Mouse (Mus musculus): Measurements from ENCODE around the gene Gtpbp10. TPM values are rescaled to one million over a fixed set of nuclear protein-coding genes. Genes with fewer than 3 reads are reported as not detected.

Gtpbp10 gene
- under 1 TPM; 0.04 to 0.84 TPM for polyA plus RNA-seq (2012; fragmentation: generic; extraction: Trizol)

DNA sequence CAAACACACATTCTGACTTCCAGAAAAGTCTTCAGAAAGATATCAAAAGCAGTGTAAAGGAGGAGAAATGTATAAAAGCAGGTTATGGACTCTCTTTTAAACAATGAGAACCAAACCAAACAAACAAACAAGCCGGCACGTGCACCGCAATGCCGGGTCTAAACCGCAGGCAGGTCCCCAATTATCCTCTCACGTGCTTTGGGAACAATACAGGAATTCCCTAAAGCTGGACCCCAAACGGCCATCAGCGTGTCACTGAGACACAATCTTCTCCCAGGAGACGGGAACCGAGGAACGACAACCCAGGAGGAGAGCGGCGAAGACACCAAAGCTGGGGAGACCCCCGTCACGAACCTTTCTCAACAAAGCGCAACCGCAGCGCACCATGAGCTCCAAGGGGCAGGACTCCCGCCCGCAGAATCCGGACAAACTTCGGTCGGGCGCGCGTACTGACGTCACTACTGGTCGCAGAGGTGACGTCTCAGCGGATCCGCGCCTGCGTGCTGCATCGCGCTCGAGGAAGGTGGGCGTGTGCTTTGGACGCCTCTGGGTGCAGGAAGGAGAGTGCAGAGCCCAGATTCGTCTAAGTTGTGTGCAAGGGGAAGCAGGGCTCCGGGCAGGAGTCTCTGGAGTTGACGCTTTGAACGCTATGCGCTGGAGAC lies at the start of gene Gtpbp10:
TSS of gene Gtpbp10 (minus strand) at position 460 of the 662 bp plus-strand sequence.

DNA sequence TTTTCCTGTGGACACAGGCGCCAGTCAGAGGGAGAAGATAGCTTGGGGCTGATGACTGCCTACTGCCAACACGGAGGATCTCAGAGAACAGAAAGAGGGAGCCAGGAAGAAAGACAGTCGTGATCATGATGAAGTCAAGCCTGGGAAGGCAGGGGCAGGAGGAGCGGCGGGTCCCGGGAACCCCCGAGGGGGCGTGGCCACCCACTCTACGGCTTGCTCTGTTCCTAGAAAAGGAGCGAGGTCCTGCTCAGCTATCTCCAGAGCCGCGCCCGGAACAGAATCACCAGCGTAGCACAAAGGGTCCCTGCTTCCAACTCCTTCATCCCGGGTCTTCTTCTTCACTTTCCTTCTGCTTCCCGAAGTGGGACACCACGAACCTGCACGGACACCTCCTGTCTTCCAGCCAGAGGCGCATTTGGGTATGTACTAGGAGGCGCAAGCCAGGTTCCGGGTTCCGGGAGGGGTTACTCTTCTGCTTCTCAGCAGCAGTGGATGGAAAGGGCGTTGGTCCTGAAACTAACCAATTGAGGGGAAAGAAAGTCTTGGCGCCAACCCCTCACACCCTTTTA lies 14.5 kb upstream of the Gtpbp10 start, which contains the start of gene Gm8773:
TSS of gene Gm8773 (plus strand) at position 51 of the 569 bp plus-strand sequence.

DNA sequence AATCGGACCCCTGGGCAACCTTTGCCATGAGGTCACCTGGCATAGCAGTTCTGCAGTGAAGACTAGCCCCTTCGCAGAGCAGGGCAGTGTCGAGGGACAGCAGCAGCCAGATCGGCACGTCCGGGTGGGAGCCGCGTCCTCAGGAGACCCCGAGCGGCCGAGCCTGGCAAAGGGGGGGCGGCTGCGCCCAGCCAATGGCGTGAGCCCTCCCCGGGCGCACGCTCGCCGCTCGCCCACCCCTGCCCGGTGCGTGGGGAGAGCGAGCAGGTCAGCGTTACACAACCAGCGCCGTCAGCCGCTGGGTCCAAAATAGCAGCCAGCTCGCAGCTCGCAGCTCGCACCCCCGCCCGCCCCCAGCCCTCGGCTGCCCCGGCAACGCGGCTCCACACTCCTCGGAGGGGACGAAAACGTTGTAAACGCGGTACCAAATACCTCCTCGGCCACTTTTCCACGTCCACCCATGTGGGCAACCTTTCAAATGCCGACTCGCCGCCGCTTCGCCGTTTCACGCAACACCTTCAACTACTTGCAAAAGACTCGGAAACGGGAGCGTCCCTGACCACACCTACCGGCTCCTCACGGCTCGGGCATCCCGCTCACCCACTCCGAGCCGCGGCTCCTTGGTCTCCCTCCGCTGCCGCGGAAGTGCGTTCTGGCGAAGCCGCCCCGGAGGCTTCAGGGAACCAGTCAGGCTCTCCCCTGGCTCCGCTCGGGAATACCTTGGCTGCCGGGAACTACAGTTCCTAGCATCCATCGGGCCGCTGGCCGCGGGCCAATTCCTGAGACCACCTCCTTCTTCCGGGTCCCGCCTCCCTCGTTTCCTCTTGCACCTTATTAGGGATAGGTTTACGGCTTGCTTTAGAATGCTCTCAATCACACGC lies 44.9 kb downstream of the Gtpbp10 start, which contains the start of gene Cldn12:
TSS of gene Cldn12 (minus strand) at position 763 of the 881 bp plus-strand sequence.

Other genes starting within 250 kb of the Gtpbp10 start
- gene Cdk14, start 139.2 kb downstream of the Gtpbp10 start, polyA plus RNA-seq (2012; fragmentation: generic; extraction: Trizol), result 10 to 100 TPM in 1 of 2 experiments, 1 to 10 TPM in 1; 3.0 to 23.6 TPM
- gene 1700015F17Rik, start 80.4 kb downstream of the Gtpbp10 start, polyA plus RNA-seq (2012; fragmentation: generic; extraction: Trizol), result under 1 TPM; 0.09 to 0.12 TPM
- 1 to 10 TPM; 2.0 to 7.3 TPM for gene Cldn12, start 44.6 kb downstream of the Gtpbp10 start, polyA plus RNA-seq (2012; fragmentation: generic; extraction: Trizol)
- gene Gm8773, start 14.3 kb upstream of the Gtpbp10 start, polyA plus RNA-seq (2012; fragmentation: generic; extraction: Trizol), result under 1 TPM; 0.11 to 0.12 TPM
- gene Cfap69, start 104.7 kb upstream of the Gtpbp10 start, polyA plus RNA-seq (2012; fragmentation: generic; extraction: Trizol), result 1 to 10 TPM in 1 of 2 experiments, under 1 TPM in 1; 0.34 to 1.2 TPM
- gene Steap2, start 135.0 kb upstream of the Gtpbp10 start, polyA plus RNA-seq (2012; fragmentation: generic; extraction: Trizol), result 1 to 10 TPM; 3.1 to 8.6 TPM
- gene Steap1, start 189.8 kb upstream of the Gtpbp10 start, polyA plus RNA-seq (2012; fragmentation: generic; extraction: Trizol), result 10 to 100 TPM in 1 of 2 experiments, 1 to 10 TPM in 1; 4.2 to 29.7 TPM